Mouse (Mus musculus) limb, embryonic 14.5 days (tissue): ENCODE measurements around the gene Ano3. TPM values are rescaled to one million over a fixed set of nuclear protein-coding genes. Genes with fewer than 3 reads are reported as not detected.

Source experiments
- ATAC-seq: fragments of 200-750 bp; cut with Nextera tagmentation; 2 replicates; pipeline ENCODE4 v1.8.0; 2017; ENCODE audit warnings: low read depth, moderate number of reproducible peaks, moderate TSS enrichment; ENCODE audit not compliant: low FRiP score
- DNase-seq: peaks from one replicate; pipeline ENCODE4 v3.0.0-alpha.2; 2015; ENCODE audit warnings: low spot score
- H3K27ac ChIP-seq: fragments of 300-500 bp; sonication (generic); replicated peaks from 2 replicates; pipeline ENCODE4 v1.5.1; 2014; ENCODE audit warnings: low read depth, mild to moderate bottlenecking, low read length, moderate library complexity, mixed read lengths
- H3K27me3 ChIP-seq: fragments of 300-500 bp; sonication (generic); 2 replicates; pipeline ENCODE4 v1.6.1; 2014; ENCODE audit warnings: low read length, mixed read lengths; ENCODE audit not compliant: control insufficient read depth, insufficient read depth
- H3K36me3 ChIP-seq: fragments of 300-500 bp; sonication (generic); 2 replicates; pipeline ENCODE4 v1.6.1; 2014; ENCODE audit warnings: mild to moderate bottlenecking, low read length, moderate library complexity, mixed read lengths; ENCODE audit not compliant: control insufficient read depth, insufficient read depth
- H3K4me1 ChIP-seq: fragments of 300-500 bp; sonication (generic); 2 replicates; pipeline ENCODE4 v1.6.1; 2014; ENCODE audit warnings: antibody characterized with exemption, low read length, mixed read lengths; ENCODE audit not compliant: control insufficient read depth, insufficient read depth
- H3K4me2 ChIP-seq: fragments of 300-500 bp; sonication (generic); replicated peaks from 2 replicates; pipeline ENCODE4 v1.6.1; 2014; ENCODE audit warnings: low read depth, mild to moderate bottlenecking, low read length, moderate library complexity; ENCODE audit not compliant: severe bottlenecking
- H3K4me3 ChIP-seq: fragments of 300-500 bp; sonication (generic); replicated peaks from 2 replicates; pipeline ENCODE4 v1.5.1; 2014; ENCODE audit warnings: low read length
- H3K9ac ChIP-seq: fragments of 300-500 bp; sonication (generic); 2 replicates; pipeline ENCODE4 v1.6.1; 2014; ENCODE audit warnings: mild to moderate bottlenecking, low read depth, low read length, moderate library complexity; ENCODE audit not compliant: severe bottlenecking
- H3K9me3 ChIP-seq: fragments of 300-500 bp; sonication (generic); 2 replicates; pipeline ENCODE4 v1.6.1; 2016; ENCODE audit warnings: low read length; ENCODE audit not compliant: control insufficient read depth
- POLR2A ChIP-seq: fragments of 200-500 bp; IDR thresholded peaks from 2 replicates; pipeline ENCODE4 v1.8.0; 2012; ENCODE audit warnings: inconsistent platforms, mild to moderate bottlenecking, moderate library complexity, borderline replicate concordance; ENCODE audit not compliant: insufficient read depth, insufficient read length; ENCODE audit errors: extremely low read depth
- WGBS: fragments of 180-500 bp; shearing (Covaris S2); extraction: QIAGEN DNeasy Blood & Tissue Kit; methylation state at CpG from one replicate; pipeline ENCODE4 v1.1.7; 2014; 5-methylcytosine and 5-hydroxymethylcytosine counted together
- polyA plus RNA-seq, 2 experiments: library from polyadenylated mRNA; depleted of rRNA in 1 of 2; stranded (reverse) in 1 of 2; unstranded in 1 of 2; fragments of >200 nt; fragmentation: Nextera tagmentation in 1 of 2; extraction: Ambion mirVana in 1 of 2; gene quantifications; 2 replicates each; pipeline versions ENCODE4 v1.2.1 to v1.2.3; 2012 to 2014

Gene Ano3
- polyA plus RNA-seq, 2 experiments: 0.21 to 0.24 TPM

- WGBS: 88% methylated on average over 3 of the region's 3 CpGs
- no peak overlapping the region for H3K4me3 ChIP-seq
- H3K4me2 ChIP-seq: no peak overlapping the region
These were observed 163.3 kb downstream of the Ano3 start for GRCm38 (mm10) chr2:110787396-110787795.

GRCm38 (mm10) chr2:110759434-110759833 is 191.3 kb downstream of the Ano3 start:
- H3K27me3 ChIP-seq: no peaks in the 10 kb centered on the region
- no peaks in the 10 kb centered on the region for H3K4me1 ChIP-seq
- DNase-seq: no peak
- H3K4me3 ChIP-seq: no peak overlapping the region
- no peak for ATAC-seq
- no peaks in the 10 kb centered on the region for H3K9me3 ChIP-seq
- H3K36me3 ChIP-seq: no peaks in the 10 kb centered on the region
- H3K27ac ChIP-seq: no peak overlapping the region
- no peak overlapping the region for H3K9ac ChIP-seq
- H3K4me2 ChIP-seq: no peak overlapping the region
- TF ChIP-seq POLR2A: no peak
- 89% methylated on average over 2 of the region's 2 CpGs for whole genome bisulfite sequencing

More at GRCm38 (mm10) chr2:110787396-110787795, 163.3 kb downstream of the Ano3 start:
- Histone ChIP-seq H3K4me1 (no peaks in the 10 kb centered on the region), H3K9me3 (no peaks in the 10 kb centered on the region), H3K27me3 (no peaks in the 10 kb centered on the region), H3K36me3 (no peaks in the 10 kb centered on the region), H3K27ac (no peak overlapping the region), H3K9ac (no peak overlapping the region)
- no peak for DNase-seq
- ATAC-seq: no peak
- no peak for TF ChIP-seq POLR2A

GRCm38 (mm10) chr2:110757556-110757955 is 193.2 kb downstream of the Ano3 start:
- Histone ChIP-seq H3K9ac (no peak overlapping the region), H3K9me3 (no peaks in the 10 kb centered on the region), H3K4me1 (no peaks in the 10 kb centered on the region), H3K4me3 (no peak overlapping the region), H3K27ac (no peak overlapping the region), H3K36me3 (no peaks in the 10 kb centered on the region), H3K4me2 (no peak overlapping the region), H3K27me3 (no peaks in the 10 kb centered on the region)
- ATAC-seq (no peak), DNase-seq (no peak)
- WGBS: 76% methylated on average over 2 of the region's 2 CpGs
- TF ChIP-seq POLR2A: no peak

- no peak for ATAC-seq
- no peak for TF ChIP-seq POLR2A
- Histone ChIP-seq H3K9me3 (no peaks in the 10 kb centered on the region), H3K27me3 (no peaks in the 10 kb centered on the region), H3K9ac (no peak overlapping the region), H3K4me2 (no peak overlapping the region), H3K36me3 (no peaks in the 10 kb centered on the region), H3K4me3 (no peak overlapping the region), H3K27ac (no peak overlapping the region), H3K4me1 (no peaks in the 10 kb centered on the region)
- no peak for DNase-seq
- WGBS: 55% methylated on average over 1 of the region's 1 CpGs
These were observed 210.2 kb downstream of the Ano3 start for GRCm38 (mm10) chr2:110740493-110740892.

GRCm38 (mm10) chr2:110739781-110740180 is 210.9 kb downstream of the Ano3 start:
- WGBS: 91% methylated on average over 1 of the region's 1 CpGs
- H3K27me3 ChIP-seq: no peaks in the 10 kb centered on the region
- H3K9me3 ChIP-seq: no peaks in the 10 kb centered on the region
- H3K4me1 ChIP-seq: no peaks in the 10 kb centered on the region
- no peak overlapping the region for H3K4me2 ChIP-seq
- H3K4me3 ChIP-seq: no peak overlapping the region
- no peak overlapping the region for H3K27ac ChIP-seq
- DNase-seq: no peak
- TF ChIP-seq POLR2A: no peak
- no peak overlapping the region for H3K9ac ChIP-seq
- no peak for ATAC-seq
- H3K36me3 ChIP-seq: no peaks in the 10 kb centered on the region

- ATAC-seq (no peak), DNase-seq (no peak)
- H3K4me1 ChIP-seq: no peaks in the 10 kb centered on the region
- no peak overlapping the region for H3K27ac ChIP-seq
- H3K4me2 ChIP-seq: no peak overlapping the region
- TF ChIP-seq POLR2A: no peak
- H3K36me3 ChIP-seq: no peaks in the 10 kb centered on the region
- no peaks in the 10 kb centered on the region for H3K27me3 ChIP-seq
- H3K9ac ChIP-seq: no peak overlapping the region
- no peak overlapping the region for H3K4me3 ChIP-seq
- WGBS: 59% methylated on average over 2 of the region's 2 CpGs
- H3K9me3 ChIP-seq: no peaks in the 10 kb centered on the region
These were observed 212.7 kb downstream of the Ano3 start for GRCm38 (mm10) chr2:110737981-110738380.
